Mouse (Mus musculus) gastrocnemius, postnatal 36 days (tissue): Measurements from ENCODE around the gene Btbd35f12. TPM values are rescaled to one million over a fixed set of nuclear protein-coding genes. Genes with fewer than 3 reads are reported as not detected.
"Not testable (repeated sequence)": the region's sequence is repeated elsewhere in the genome, so short reads cannot be mapped to it uniquely, and the experiment has no call there.

Experiments
- DNase-seq, 2 experiments: peaks; one replicate each; pipeline ENCODE4 v3.0.0; 2022
- intact Hi-C: fragments of 180-260 bp; cut with DNase I; formaldehyde crosslinking; loops from one replicate; pipeline ENCODE4 v1.15.1; 2025
- long read RNA-seq, 2 experiments: library from polyadenylated mRNA; stranded (forward); transcript quantifications; one replicate each; pipeline ENCODE4 v2.0.0; 2021
- total RNA-seq, 2 experiments: library from RNA; stranded (reverse); gene quantifications; 2 replicates each; pipeline ENCODE4 v1.2.3; 2021

Btbd35f12 gene
- total RNA-seq = not detected
- long read RNA-seq, experiment 1 = 0 reads
- long read RNA-seq, experiment 2 = 0 reads

DNA sequence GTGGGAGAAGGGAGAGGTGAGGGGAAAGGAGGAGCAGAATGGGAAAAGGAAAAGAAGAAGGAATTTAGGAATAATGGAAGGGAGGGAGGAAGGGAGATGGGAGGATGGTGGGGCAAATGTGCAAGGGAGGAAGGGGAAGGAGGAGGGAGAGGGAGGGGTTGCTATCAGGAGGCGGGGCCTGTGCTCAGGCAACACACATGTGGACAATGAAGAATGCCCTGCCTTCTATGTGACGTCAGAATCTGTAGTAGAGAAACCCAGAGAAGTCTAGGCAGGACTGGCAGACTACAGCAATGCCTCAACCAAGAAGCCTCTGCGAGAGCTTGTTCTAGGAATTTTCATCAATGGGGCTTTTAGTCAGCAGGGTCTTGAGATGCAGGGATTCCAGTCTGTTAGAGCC, at the start of gene Btbd35f12:
Btbd35f12 (plus strand) TSS at position 301 of the 400 bp plus-strand sequence.
- intact Hi-C loops, DNase-seq: not testable (repeated sequence)

DNA sequence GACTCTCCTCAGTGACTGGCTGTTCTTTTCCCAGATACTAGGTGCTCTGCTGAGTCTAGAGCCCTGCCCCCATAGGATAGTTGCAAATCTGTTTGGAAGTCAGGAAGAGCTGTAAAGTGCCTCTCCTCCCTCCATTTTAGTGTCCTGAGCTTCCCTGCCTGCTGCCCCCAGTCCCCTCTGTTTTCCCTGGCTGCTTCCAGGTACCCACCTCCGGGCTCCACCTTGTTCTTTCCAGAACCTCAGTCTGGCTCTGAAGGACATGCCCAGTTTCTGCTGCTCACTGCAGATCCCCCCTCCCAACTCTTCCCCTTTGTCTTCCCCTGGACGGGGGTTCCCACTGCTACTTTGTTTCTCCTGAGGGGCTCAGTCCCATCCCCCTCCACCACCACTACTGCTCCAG, 40.1 kb downstream of the Btbd35f12 start:
- intact Hi-C loops = not testable (repeated sequence)
- DNase-seq = peak in 1 of 2 experiments; percentile 4

Other genes starting within 250 kb of the Btbd35f12 start
- not detected for gene Spin2-ps6, start 78.5 kb upstream of the Btbd35f12 start, total RNA-seq